Mouse (Mus musculus) kidney, postnatal 14 days (tissue): ENCODE measurements around the gene Cdhr4.
A peak's percentile ranks its signal among the peaks of the same experiment; 100 is the strongest.

Experiments used
- DNase-seq: peaks from one replicate; pipeline ENCODE4 v3.0.0; 2022; ENCODE audit warnings: mixed read lengths

Gene Cdhr4

GRCm38 (mm10) chr9:107992197-107992596 lies at the start of gene Cdhr4:
Gene Cdhr4 (plus strand): TSS chr9:107992497.
- no peak for DNase-seq

- DNase-seq, result no peak
Observed at GRCm38 (mm10) chr9:107947241-107948194, 44.8 kb upstream of the Cdhr4 start.

- no peak for DNase-seq
Observed at GRCm38 (mm10) chr9:107949184-107949921, 42.9 kb upstream of the Cdhr4 start.

- no peak for DNase-seq
Observed at GRCm38 (mm10) chr9:107949922-107950235, 42.4 kb upstream of the Cdhr4 start, which contains the start of gene Traip. Gene Traip (plus strand): TSS chr9:107950136.

GRCm38 (mm10) chr9:107950460-107951355 lies 41.6 kb upstream of the Cdhr4 start:
- DNase-seq, result peak; percentile 94

- DNase-seq, result no peak
Observed at GRCm38 (mm10) chr9:107955613-107956289, 36.5 kb upstream of the Cdhr4 start.

- no peak for DNase-seq
Observed at GRCm38 (mm10) chr9:107957141-107957540, 35.2 kb upstream of the Cdhr4 start.

GRCm38 (mm10) chr9:107959896-107960295 lies 32.4 kb upstream of the Cdhr4 start:
- DNase-seq, result no peak

- no peak for DNase-seq
Observed at GRCm38 (mm10) chr9:107960928-107961327, 31.4 kb upstream of the Cdhr4 start.

- no peak for DNase-seq
Observed at GRCm38 (mm10) chr9:107961351-107961762, 30.9 kb upstream of the Cdhr4 start.

- DNase-seq, result peak; percentile 35
Observed at GRCm38 (mm10) chr9:107961881-107962280, 30.4 kb upstream of the Cdhr4 start.

GRCm38 (mm10) chr9:107962916-107963315 lies 29.4 kb upstream of the Cdhr4 start:
- no peak for DNase-seq

GRCm38 (mm10) chr9:107963700-107964099 lies 28.6 kb upstream of the Cdhr4 start:
- DNase-seq, result peak; percentile 91

- no peak for DNase-seq
Observed at GRCm38 (mm10) chr9:107964681-107965080, 27.6 kb upstream of the Cdhr4 start.

- DNase-seq, result no peak
Observed at GRCm38 (mm10) chr9:107966676-107967075, 25.6 kb upstream of the Cdhr4 start.

- DNase-seq, result peak; percentile 23
Observed at GRCm38 (mm10) chr9:107967437-107967836, 24.9 kb upstream of the Cdhr4 start.

- DNase-seq, result no peak
Observed at GRCm38 (mm10) chr9:107968531-107968930, 23.8 kb upstream of the Cdhr4 start.

- no peak for DNase-seq
Observed at GRCm38 (mm10) chr9:107970311-107970710, 22.0 kb upstream of the Cdhr4 start.

- no peak for DNase-seq
Observed at GRCm38 (mm10) chr9:107971690-107972541, 20.4 kb upstream of the Cdhr4 start.

GRCm38 (mm10) chr9:107974491-107975171 lies 17.7 kb upstream of the Cdhr4 start:
- DNase-seq, result no peak
